Mouse (Mus musculus) intestine, embryonic 14.5 days (tissue): Measurements from ENCODE around the gene Nkpd1. TPM values are rescaled to one million over a fixed set of nuclear protein-coding genes. Genes with fewer than 3 reads are reported as not detected.

Experiments used
- ATAC-seq: fragments of 200-750 bp; cut with Nextera tagmentation; replicated peaks from 2 replicates; pipeline ENCODE4 v1.8.0; 2017; ENCODE audit warnings: low read depth, moderate number of reproducible peaks, moderate TSS enrichment, moderate library complexity; ENCODE audit not compliant: low FRiP score, low TSS enrichment
- DNase-seq: peaks from one replicate; pipeline ENCODE4 v3.0.0-alpha.2; 2018; ENCODE audit warnings: low spot score
- H3K27ac ChIP-seq: fragments of 300-500 bp; sonication (generic); 2 replicates; pipeline ENCODE4 v1.5.1; 2014; ENCODE audit warnings: low read depth, mild to moderate bottlenecking, control low read depth
- H3K27me3 ChIP-seq: fragments of 300-500 bp; sonication (generic); replicated peaks from 2 replicates; pipeline ENCODE4 v1.6.1; 2014; ENCODE audit warnings: low read length, control low read depth; ENCODE audit not compliant: control insufficient read depth, insufficient read depth
- H3K36me3 ChIP-seq: fragments of 300-500 bp; sonication (generic); 2 replicates; pipeline ENCODE4 v1.6.1; 2014; ENCODE audit warnings: low read length, control low read depth; ENCODE audit not compliant: control insufficient read depth, insufficient read depth
- H3K4me1 ChIP-seq: fragments of 300-500 bp; sonication (generic); replicated peaks from 2 replicates; pipeline ENCODE4 v1.6.1; 2014; ENCODE audit warnings: low read length, control low read depth, mixed read lengths; ENCODE audit not compliant: control insufficient read depth, insufficient read depth
- H3K4me2 ChIP-seq: fragments of 300-500 bp; sonication (generic); 2 replicates; pipeline ENCODE4 v1.6.1; 2014; ENCODE audit warnings: low read length
- H3K4me3 ChIP-seq: fragments of 300-500 bp; sonication (generic); 2 replicates; pipeline ENCODE4 v1.5.1; 2014; ENCODE audit warnings: low read depth, low read length, control low read depth, mixed read lengths
- H3K9ac ChIP-seq: fragments of 300-500 bp; sonication (generic); 2 replicates; pipeline ENCODE4 v1.6.1; 2014; ENCODE audit warnings: mild to moderate bottlenecking, low read length
- H3K9me3 ChIP-seq: fragments of 300-500 bp; sonication (generic); 2 replicates; pipeline ENCODE4 v1.6.1; 2016; ENCODE audit warnings: low read length, control low read depth; ENCODE audit not compliant: control insufficient read depth
- WGBS: fragments of 180-500 bp; shearing (Covaris S2); extraction: QIAGEN DNeasy Blood & Tissue Kit; methylation state at CpG from one replicate; pipeline ENCODE4 v1.1.7; 2014; 5-methylcytosine and 5-hydroxymethylcytosine counted together
- polyA plus RNA-seq: library from polyadenylated mRNA; unstranded; fragments of >200 nt; fragmentation: Nextera tagmentation; extraction: Ambion mirVana; gene quantifications from 2 replicates; pipeline ENCODE4 v1.2.1, GENCODE M21; 2014

Nkpd1 gene
- polyA plus RNA-seq, 1 experiment from 2014 or later = 0.09 TPM

DNA sequence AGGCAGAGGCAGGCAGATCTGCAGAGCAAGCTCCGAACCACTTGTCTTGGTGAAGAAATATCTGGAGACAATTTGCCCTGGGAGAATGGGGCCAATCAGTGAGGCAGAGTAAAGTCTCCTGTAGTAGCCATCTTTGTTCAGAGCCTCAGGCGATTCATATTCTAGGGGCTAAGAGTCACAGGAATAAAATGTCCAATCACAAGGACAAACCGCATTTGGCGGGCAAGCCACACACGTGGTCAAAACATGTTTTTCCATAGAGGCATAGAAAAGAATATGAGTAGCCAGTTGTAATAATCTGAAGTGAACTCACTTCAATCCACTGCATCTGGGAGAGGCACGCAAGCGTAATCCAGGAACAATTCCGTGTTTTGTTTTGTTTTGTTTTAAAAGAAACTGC lies 34.4 kb upstream of the Nkpd1 start:
- no peak overlapping the region for H3K4me2 ChIP-seq
- no peaks in the 10 kb centered on the region for H3K9me3 ChIP-seq
- H3K4me1 ChIP-seq = no peaks in the 10 kb centered on the region
- H3K4me3 ChIP-seq = no peak overlapping the region
- ATAC-seq (no peak), DNase-seq (no peak)
- H3K27ac ChIP-seq = no peak overlapping the region
- peaks cover 9% of the 10 kb centered on the region; the same call in 1 of the 2 replicates for H3K27me3 ChIP-seq
- no peak overlapping the region for H3K9ac ChIP-seq
- no peaks in the 10 kb centered on the region for H3K36me3 ChIP-seq
- 84% methylated on average over 8 of the region's 8 CpGs for WGBS

DNA sequence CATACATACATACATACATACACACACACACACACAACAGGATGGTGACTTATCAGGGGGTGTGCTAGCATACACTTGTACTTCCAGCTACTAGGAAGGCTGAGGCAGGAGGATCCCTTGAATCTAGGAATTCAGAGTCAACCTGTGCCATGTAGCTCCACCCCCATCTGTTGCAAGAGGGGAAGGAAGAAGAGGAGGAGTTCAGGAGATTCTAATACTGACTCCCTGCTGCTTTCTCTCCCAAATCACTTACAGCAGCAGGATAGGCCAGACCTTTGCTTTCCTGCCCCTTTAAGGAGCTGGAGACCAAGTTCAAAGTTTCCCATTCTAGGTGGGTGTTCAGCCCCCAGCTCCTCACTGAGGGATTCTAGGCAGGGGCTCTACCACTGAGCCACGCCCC lies 32.1 kb upstream of the Nkpd1 start:
- Histone ChIP-seq H3K27me3 (peaks cover 29% of the 10 kb centered on the region), H3K27ac (no peak overlapping the region), H3K4me1 (no peaks in the 10 kb centered on the region), H3K9me3 (no peaks in the 10 kb centered on the region), H3K36me3 (no peaks in the 10 kb centered on the region), H3K9ac (no peak overlapping the region), H3K4me2 (no peak overlapping the region), H3K4me3 (no peak overlapping the region)
- ATAC-seq = no peak
- 80% methylated on average over 1 of the region's 1 CpGs for WGBS
- DNase-seq = no peak

- whole genome bisulfite sequencing = 89% methylated on average over 7 of the region's 7 CpGs
- no peak overlapping the region for H3K4me3 ChIP-seq
- H3K27me3 ChIP-seq = peaks cover 40% of the 10 kb centered on the region
- H3K4me1 ChIP-seq = no peaks in the 10 kb centered on the region
- H3K9ac ChIP-seq = no peak overlapping the region
- DNase-seq = no peak
- H3K4me2 ChIP-seq = no peak overlapping the region
- H3K27ac ChIP-seq = no peak overlapping the region
- ATAC-seq = no peak
- H3K36me3 ChIP-seq = no peaks in the 10 kb centered on the region
- no peaks in the 10 kb centered on the region for H3K9me3 ChIP-seq
Measured at GRCm38 (mm10) chr7:19486549-19486948, 31.1 kb upstream of the Nkpd1 start.

DNA sequence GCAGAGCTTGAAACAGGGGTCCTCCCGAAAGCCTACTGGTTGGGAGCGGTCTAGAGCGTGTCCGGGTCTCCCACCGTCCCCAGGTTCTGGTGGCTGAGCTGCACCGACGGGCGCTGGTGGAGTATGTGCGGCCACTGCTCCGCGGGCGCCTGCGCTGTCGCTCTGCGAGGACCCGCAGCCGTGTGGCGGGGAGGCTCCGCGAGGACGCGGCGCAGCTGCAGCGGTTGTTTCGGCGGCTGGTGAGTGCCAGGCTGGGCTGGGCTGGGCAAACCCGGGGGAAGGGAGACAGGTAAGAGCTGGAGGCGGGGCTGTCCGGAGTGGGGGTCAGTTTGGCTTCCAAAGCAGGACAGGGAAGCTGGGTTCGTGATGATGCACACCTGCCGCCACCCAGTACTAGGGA lies 28.1 kb upstream of the Nkpd1 start:
- DNase-seq (no peak), ATAC-seq (no peak)
- Histone ChIP-seq H3K4me3 (0 out of 2 replicates have a peak overlapping the region, but pooled peaks have one; percentile 15), H3K27ac (no peak overlapping the region), H3K4me2 (0 out of 2 replicates have a peak overlapping the region, but pooled peaks have one; percentile 5), H3K27me3 (peaks cover 48% of the 10 kb centered on the region), H3K9ac (no peak overlapping the region), H3K36me3 (no peaks in the 10 kb centered on the region), H3K9me3 (no peaks in the 10 kb centered on the region), H3K4me1 (no peaks in the 10 kb centered on the region)
- WGBS = 9% methylated on average over 31 of the region's 31 CpGs

GRCm38 (mm10) chr7:19491731-19492130 lies 25.9 kb upstream of the Nkpd1 start:
- under 1% methylated on average over 26 of the region's 26 CpGs for WGBS
- ATAC-seq (no peak), DNase-seq (peak; percentile 70)
- no peaks in the 10 kb centered on the region for H3K4me1 ChIP-seq
- no peak overlapping the region for H3K9ac ChIP-seq
- no peaks in the 10 kb centered on the region for H3K36me3 ChIP-seq
- H3K27ac ChIP-seq = no peak overlapping the region
- no peak overlapping the region for H3K4me3 ChIP-seq
- peak overlapping the region; percentile 34 for H3K4me2 ChIP-seq
- no peaks in the 10 kb centered on the region for H3K9me3 ChIP-seq
- H3K27me3 ChIP-seq = peaks cover 48% of the 10 kb centered on the region

- ATAC-seq = no peak
- H3K27me3 ChIP-seq = peaks cover 23% of the 10 kb centered on the region
- H3K9ac ChIP-seq = no peak overlapping the region
- H3K36me3 ChIP-seq = no peaks in the 10 kb centered on the region
- no peaks in the 10 kb centered on the region for H3K4me1 ChIP-seq
- WGBS = 81% methylated on average over 25 of the region's 25 CpGs
- no peak overlapping the region for H3K4me2 ChIP-seq
- H3K27ac ChIP-seq = no peak overlapping the region
- no peak overlapping the region for H3K4me3 ChIP-seq
- no peaks in the 10 kb centered on the region for H3K9me3 ChIP-seq
- no peak for DNase-seq
Measured at GRCm38 (mm10) chr7:19494751-19495474, 22.7 kb upstream of the Nkpd1 start.

DNA sequence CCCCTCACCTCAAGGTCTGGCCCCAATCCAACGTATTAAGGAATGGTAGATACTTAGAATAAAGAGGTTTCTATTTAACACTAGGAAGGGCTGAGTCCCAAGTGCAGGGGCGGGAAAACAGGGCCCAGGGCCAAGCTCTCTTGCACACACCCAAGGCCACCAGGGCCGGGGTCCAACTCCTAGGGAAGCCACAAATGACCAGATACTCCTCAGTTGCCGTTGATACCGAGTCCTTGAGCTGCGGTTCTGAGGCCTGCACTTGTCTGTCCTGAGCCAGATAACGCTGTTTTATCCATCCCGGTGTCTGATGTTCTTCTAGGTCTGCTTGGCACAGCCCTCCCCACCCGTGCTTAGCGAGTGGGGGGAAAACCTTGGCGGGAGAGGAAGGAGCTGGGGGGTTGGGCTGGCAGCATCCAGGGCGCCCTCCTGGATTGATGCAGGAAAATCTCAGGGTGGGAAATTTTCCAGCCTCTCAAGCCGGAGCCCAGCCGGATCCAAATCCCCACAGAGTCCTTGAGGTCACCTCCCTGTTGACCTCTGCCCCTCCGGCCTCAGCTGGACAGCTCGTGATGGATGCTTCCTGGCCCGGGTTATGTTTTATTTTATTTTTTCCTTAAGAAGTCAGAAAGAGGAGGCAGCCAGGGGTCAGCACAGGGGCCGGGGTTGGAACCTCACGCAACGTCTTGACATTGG lies 22.0 kb upstream of the Nkpd1 start:
- Histone ChIP-seq H3K27me3 (peaks cover 17% of the 10 kb centered on the region), H3K4me2 (no peak overlapping the region), H3K9ac (no peak overlapping the region), H3K9me3 (no peaks in the 10 kb centered on the region), H3K36me3 (no peaks in the 10 kb centered on the region), H3K4me1 (no peaks in the 10 kb centered on the region), H3K27ac (no peak overlapping the region), H3K4me3 (no peak overlapping the region)
- 47% methylated on average over 20 of the region's 20 CpGs for WGBS
- ATAC-seq (no peak), DNase-seq (no peak)

GRCm38 (mm10) chr7:19496214-19496555 lies 21.5 kb upstream of the Nkpd1 start:
- Histone ChIP-seq H3K9ac (no peak overlapping the region), H3K4me3 (no peak overlapping the region), H3K27me3 (peaks cover 12% of the 10 kb centered on the region), H3K36me3 (no peaks in the 10 kb centered on the region), H3K9me3 (no peaks in the 10 kb centered on the region), H3K4me1 (no peaks in the 10 kb centered on the region), H3K4me2 (no peak overlapping the region), H3K27ac (no peak overlapping the region)
- DNase-seq = no peak
- ATAC-seq = no peak
- 76% methylated on average over 5 of the region's 5 CpGs for WGBS

GRCm38 (mm10) chr7:19498326-19498725 lies 19.3 kb upstream of the Nkpd1 start:
- 44% methylated on average over 4 of the region's 4 CpGs for WGBS
- Histone ChIP-seq H3K27me3 (0 out of 2 replicates have a peak, but pooled peaks cover 3% of the 10 kb centered on the region), H3K4me2 (no peak overlapping the region), H3K9ac (no peak overlapping the region), H3K27ac (no peak overlapping the region), H3K9me3 (no peaks in the 10 kb centered on the region), H3K4me3 (no peak overlapping the region), H3K36me3 (no peaks in the 10 kb centered on the region), H3K4me1 (no peaks in the 10 kb centered on the region)
- ATAC-seq = no peak
- DNase-seq = no peak
